Mouse (Mus musculus) cerebellum, postnatal 4 days (tissue): Measurements from ENCODE around the gene Smim20.

ENCODE experiments used
- DNase-seq, 2 experiments: peaks; one replicate each; pipeline ENCODE4 v3.0.0; 2022; ENCODE audit warnings: low spot score in 2 of 2, mixed read lengths in 1 of 2

The Smim20 gene

DNA sequence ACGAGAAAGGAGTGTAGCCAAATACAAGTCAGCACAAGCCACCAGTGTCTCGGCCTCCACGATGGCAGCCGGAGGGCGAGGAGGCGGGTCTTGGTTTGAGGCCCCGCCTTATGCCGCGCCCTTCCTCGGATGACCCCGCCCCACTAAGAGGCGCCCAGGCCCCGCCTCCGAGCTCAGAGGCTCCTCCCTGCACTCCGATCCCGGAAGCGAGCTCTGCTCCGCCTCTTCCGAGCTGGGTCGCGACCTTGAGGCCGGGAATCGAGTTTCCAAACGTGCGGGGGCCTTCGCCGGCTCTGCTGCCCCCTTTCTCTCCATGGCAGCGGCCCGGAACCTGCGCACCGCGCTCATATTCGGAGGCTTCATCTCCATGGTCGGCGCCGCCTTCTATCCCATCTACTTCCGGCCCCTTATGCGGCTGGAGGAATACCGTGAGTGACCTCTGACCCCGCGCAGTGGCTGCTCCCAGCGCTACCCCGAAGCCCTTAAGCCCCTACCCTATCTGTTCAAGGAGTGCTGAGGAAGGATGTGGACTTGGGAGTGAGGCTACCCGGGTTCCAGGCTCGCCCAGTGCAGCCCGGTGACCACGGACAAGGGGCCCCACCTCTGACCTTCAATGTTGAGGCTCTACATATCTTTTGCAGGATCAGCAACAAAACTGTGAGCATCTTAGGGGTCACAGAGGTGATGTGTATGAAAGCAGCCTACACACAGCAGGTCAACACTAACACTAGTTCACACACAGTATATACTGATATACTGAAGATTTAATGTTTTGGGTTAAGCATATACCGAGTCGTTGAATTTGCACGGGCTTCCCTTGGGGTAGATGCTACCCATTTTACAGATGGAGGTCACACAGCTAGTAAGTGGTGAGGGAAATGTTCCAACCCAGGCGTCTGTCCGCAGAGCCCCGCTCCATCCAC, at the start of gene Smim20:
Gene Smim20 (plus strand): TSS at position 153 of the 923 bp plus-strand sequence.
- peak; percentile 68 to 78 for DNase-seq

DNA sequence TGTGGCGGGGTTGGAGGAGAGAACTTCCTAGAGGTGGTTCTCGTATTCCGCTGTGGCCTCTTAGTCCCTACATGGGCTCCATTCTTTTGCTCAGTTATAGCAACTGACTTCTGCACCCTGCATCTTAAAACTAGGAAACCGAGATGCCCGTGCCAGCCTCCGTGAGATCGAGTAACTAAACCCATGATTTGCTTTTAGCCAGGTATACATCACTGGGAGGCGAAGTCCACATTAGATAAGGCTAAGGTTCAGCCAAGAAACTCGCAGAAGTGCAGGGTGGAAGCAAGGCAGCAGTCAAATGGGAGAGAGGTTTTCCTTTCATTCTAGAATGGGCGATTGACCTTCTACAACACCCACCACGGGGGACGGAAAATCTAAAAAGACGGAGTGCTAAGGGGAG, 41.4 kb upstream of the Smim20 start:
- DNase-seq, result no peak

DNA sequence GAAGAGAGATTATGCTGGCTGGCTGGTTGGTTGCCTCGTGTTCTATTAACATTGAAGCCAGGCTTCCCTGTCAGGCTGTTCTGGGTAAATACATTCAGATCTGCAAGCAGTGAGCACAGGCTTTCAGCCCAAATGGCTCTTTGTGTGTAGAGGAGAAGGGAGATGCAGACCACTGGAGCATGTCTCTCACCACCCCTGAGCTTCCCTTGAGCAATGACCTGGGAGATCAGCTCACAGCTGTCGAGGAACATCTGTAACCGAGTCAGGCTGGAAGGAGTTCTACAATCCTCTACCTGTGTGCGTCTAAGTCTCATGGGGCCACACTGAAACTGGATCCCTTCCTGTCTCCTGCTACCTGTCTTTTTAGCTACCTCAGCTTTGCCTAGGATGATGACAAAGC, 36.3 kb upstream of the Smim20 start:
- no peak for DNase-seq

GRCm38 (mm10) chr5:53235551-53235950, 31.3 kb upstream of the Smim20 start:
- DNase-seq, result no peak

- no peak for DNase-seq
These were observed 30.7 kb upstream of the Smim20 start for GRCm38 (mm10) chr5:53236136-53236535.

DNA sequence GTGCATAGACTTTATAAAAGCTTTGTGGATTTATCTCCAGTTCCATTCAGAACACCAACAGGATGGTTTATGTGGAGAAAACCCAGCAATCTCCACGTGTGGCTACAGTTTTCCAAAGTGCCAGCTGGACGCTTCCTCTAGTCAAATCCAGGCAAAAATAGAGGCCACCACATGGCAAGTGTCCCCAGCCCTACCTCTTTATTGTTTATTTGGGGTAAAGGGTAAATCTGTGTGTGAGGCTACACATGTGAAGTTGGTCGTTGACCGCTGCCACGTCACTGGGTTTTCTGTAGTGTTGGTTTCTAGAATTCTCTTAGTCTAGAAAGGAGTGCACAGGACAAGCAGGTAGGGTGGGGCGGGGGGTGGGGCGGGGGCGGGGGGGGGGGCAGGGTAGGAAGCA, 30.1 kb upstream of the Smim20 start:
- DNase-seq, result no peak

GRCm38 (mm10) chr5:53238761-53239160, 28.1 kb upstream of the Smim20 start:
- DNase-seq, result no peak

DNA sequence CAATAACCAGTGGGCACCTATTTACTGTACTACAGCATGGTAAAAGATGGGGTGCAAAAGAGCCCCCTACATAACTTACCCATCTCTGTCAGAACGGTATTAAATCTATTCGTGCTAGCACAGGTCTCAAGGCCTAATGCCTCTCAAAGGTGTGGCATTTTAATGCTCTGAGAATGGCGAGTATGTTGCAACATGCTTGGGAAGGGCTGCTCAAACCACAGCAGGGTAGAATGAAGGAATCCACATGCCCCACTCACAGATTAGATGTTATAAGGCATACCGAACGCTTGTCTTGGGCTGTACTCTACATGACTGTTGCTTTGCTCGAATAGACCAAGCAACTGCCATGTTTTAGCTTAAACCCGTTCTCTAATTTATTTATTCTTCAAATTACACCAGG, 27.7 kb upstream of the Smim20 start:
- no peak for DNase-seq

GRCm38 (mm10) chr5:53239831-53240440, 26.9 kb upstream of the Smim20 start:
- no peak for DNase-seq

DNA sequence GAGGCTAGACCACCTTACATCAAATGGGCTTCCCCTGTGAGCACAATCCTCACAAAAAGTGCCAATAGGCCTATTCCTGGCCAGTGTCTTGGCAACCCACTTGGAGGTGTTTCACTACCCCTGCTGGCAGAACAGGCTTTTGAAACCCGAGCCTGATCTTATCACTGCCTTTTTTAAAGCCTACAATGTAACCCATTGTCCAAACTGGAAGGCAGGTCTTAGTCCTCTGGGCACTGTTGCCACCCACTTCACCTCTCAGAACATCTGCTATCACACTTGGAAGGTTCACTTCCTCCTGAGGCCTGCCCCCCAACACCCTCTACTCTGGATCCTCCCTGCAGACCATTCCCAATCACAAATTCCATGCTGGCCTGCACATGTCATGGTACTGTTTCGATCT, 25.8 kb upstream of the Smim20 start:
- no peak for DNase-seq

DNA sequence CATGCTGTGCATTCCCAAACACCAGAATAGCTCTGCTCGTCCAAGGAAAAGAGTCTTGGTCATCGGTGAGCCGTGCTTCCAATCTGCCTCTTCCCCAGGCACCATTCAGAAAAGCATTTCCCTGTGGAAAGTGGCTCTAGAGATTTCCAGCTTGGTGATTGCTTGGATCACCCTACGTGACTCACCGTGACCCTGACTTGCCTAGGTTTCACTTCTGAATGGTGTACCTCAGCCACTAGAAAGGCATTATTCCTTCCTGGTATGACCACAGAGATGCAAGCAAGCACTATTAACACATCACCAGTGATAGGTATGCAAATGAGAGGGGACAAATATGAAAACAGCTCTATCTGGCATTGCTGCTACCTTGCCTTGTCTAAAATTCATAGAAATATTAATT, 24.9 kb upstream of the Smim20 start:
- no peak for DNase-seq

DNA sequence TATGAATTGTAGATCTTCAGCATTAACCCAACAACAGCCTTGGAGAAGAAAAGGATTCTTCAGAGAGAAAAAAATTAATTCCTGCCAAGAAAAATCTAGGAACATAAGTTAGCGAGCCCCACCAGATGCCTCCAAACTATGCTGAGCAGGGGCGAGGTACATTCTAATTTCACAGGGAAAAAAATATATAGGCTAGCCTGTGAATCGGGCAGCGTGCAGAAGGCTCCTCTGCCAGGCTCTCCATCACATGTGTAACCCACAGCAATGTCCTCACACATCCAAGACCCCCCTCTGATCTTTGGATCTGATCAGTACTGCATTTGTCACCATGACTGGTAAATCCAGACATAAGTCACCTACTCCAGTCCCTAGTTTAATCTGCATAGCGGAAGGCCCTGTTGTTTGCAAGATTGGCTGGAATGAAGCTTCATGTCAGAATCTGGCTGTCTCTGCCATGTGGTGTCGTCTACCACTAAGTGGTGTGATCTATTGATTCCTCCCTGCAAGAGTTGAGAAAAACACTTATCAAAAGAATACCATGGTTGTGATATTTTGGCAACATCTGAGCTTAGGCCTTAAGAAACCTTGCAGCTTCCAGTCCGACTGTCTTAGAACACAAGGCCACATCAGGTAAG, 23.9 kb upstream of the Smim20 start:
- no peak for DNase-seq

DNA sequence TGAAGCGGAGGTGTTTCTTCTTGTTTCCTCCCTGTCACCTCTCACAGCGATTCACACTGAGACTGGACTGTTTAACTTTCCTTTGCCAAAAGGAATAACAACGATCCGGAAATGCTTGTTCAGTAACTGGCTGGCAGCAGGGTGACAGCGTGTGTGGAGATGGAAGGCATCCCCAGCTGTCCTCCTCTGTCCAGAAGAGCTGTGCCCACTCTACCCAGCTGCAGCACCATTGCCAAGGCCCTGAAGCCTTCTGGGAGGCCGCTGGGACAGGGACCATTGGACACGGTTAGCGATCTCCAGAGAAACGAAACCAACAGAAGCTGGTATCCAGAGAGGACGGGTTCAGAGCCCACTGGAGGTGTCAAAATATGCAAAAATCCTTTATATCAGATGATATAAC, 22.9 kb upstream of the Smim20 start:
- peak in 1 of 2 experiments; percentile 22 for DNase-seq

- no peak for DNase-seq
These were observed 18.4 kb upstream of the Smim20 start for GRCm38 (mm10) chr5:53248499-53248898.

DNA sequence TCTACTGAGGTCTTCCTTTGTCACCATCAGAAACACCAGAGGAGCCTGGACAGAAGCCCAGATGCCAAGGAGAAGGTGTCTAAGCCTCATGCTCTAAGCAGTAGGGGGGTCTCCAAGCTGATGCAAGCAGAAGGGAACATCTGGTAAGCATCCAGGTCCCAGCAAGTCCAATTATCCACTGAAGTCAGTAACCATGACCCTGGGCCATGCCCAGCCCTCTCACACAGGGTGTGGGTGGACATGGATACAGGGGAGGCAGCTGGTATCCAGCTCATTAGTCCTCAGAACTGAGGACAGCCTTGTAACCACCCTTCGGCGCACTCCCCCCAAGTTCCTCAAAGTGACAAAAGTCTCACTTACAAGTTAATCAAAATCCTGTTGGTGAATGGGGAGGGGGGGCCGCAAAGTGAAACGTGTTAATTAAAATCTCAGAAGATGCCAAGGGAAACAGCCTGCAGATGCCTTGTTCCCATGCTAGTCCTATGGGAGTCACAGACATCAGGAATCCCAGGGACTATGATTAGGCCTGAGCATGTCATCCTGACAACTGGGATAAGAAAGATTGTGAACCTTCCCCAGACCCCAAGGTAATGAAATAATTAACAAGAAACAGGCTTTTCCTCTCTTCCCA, 17.3 kb upstream of the Smim20 start:
- no peak for DNase-seq

GRCm38 (mm10) chr5:53254154-53254553, 12.7 kb upstream of the Smim20 start:
- DNase-seq, result no peak

- DNase-seq, result no peak
These were observed 12.1 kb upstream of the Smim20 start for GRCm38 (mm10) chr5:53254821-53255220.

- DNase-seq, result no peak
These were observed 8.7 kb upstream of the Smim20 start for GRCm38 (mm10) chr5:53258038-53258786.

- no peak for DNase-seq
These were observed 7.0 kb upstream of the Smim20 start for GRCm38 (mm10) chr5:53259894-53260293.

DNA sequence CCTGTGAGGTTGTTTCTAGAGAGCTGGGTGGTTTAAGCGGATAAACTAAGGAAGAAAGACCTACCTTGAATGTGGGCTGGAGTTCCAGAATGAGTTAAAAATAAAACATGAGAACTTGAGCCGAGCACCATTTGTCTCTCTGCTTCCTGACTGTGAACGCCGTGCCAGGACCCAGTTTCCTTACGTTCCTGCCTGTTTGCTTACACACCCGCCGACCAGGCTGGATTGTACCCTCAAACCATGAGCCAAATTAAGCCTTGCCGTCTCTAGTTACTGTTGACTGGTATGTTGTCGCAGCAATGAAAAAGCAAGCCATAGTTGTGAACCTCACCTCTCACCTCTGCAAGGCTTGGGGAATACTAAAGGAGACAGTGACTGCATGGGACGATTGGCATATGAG, 4.9 kb upstream of the Smim20 start:
- no peak for DNase-seq

DNA sequence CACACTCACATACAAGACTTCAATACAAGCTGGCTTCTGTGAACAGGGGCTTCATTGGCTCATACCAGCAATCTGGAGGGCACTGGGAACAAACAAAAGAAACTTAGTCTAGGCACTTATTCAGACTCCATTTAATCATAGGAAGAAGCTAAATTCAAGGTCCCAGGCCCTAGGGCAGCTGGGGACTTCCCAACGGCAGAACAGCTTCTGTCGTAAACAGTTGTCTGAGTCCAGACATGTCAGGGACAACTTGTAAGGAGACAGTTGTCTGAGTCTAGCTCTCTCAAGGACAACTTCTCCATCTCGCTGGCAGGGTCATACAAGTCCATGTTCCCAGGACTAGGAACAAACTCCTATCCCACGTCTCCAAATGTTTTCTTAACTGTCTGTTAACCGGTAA, 2.8 kb upstream of the Smim20 start:
- no peak for DNase-seq

DNA sequence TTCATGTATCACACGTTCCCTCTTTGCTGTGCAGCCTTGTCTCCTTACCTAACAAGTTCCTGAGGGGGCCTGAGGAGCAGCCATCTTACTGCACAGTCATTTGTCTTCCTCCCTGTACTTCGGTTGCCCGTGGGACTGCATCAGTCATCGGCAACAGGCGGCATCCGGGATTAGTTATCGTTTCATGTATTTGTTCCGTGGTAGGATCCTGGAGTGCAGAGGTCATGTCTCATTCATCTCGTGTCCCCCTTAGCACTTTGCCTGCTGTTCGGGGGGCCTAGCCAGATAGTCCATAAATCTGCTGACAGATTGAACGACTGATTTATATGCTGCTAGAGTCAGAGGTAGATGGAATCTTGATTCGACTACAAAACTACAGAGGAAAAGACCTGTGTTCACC, 1.1 kb upstream of the Smim20 start:
- no peak for DNase-seq
